Mouse (Mus musculus): ENCODE measurements around the gene Man2a2.

- TF ChIP-seq CTCF (IDR thresholded peaks at IDR 0.05; ENCODE audit: borderline replicate concordance, extremely low read depth, insufficient read depth, insufficient read length): no peak
- no peak for TF ChIP-seq POLR2A (IDR thresholded peaks at IDR 0.05; ENCODE audit: borderline replicate concordance, extremely low read depth, insufficient read depth, insufficient read length, poor library complexity, severe bottlenecking)
Measured at GRCm38 (mm10) chr7:80325292-80325868, 45.8 kb downstream of the Man2a2 start.

All from brain, embryonic 14.5 days (tissue).